Mouse (Mus musculus) MEL (cell line): ENCODE measurements at regions not wholly inside any gene's neighbourhood (a gene's known extent, or its start where the extent isn't known, plus 50 kb on each side); places are given as distances from the start of the nearest gene placed in this dataset.

Experiments used
- DNase-seq: peaks from one replicate; pipeline ENCODE4 v3.0.0; 2011; ENCODE audit warnings: low read depth, low spot score
- H3K27ac ChIP-seq: 2 replicates; pipeline ENCODE4 v1.5.1; 2012; ENCODE audit warnings: low read depth, mild to moderate bottlenecking, control low read depth, low read length, moderate library complexity; ENCODE audit not compliant: control insufficient read depth
- H3K27me3 ChIP-seq, 2 experiments: fragments of 150-350 bp in 1 of 2; sonication (generic) in 1 of 2; 2 replicates each; pipeline ENCODE4 v1.6.1; 2012; ENCODE audit warnings: low read length in 2 of 2, mild to moderate bottlenecking in 2 of 2, improper control_type of control experiment in 1 of 2, moderate library complexity in 1 of 2; ENCODE audit not compliant: insufficient read depth in 2 of 2, control insufficient read depth in 1 of 2
- H3K36me3 ChIP-seq, 2 experiments: 2 replicates each; pipeline ENCODE4 v1.6.1; 2012 to 2014; ENCODE audit warnings: low read length in 2 of 2, improper control_type of control experiment in 1 of 2, inconsistent platforms in 1 of 2, mild to moderate bottlenecking in 1 of 2; ENCODE audit not compliant: insufficient read depth in 2 of 2, control insufficient read depth in 1 of 2
- H3K4me1 ChIP-seq, 2 experiments: fragments of 150-350 bp in 1 of 2; sonication (generic) in 1 of 2; 2 replicates each; pipeline ENCODE4 v1.6.1; 2012; ENCODE audit warnings: low read length in 2 of 2, improper control_type of control experiment in 1 of 2, mild to moderate bottlenecking in 1 of 2; ENCODE audit not compliant: insufficient read depth in 2 of 2, control insufficient read depth in 1 of 2
- H3K4me3 ChIP-seq, 2 experiments: fragments of 150-350 bp in 1 of 2; sonication (generic) in 1 of 2; 2 replicates each; pipeline ENCODE4 v1.5.1; 2012; ENCODE audit warnings: low read depth in 2 of 2, low read length in 2 of 2, mild to moderate bottlenecking in 2 of 2, moderate library complexity in 2 of 2, control low read depth in 1 of 2, improper control_type of control experiment in 1 of 2; ENCODE audit not compliant: control insufficient read depth in 1 of 2, insufficient read depth in 1 of 2
- H3K79me2 ChIP-seq: 2 replicates; pipeline ENCODE4 v1.6.1; 2012; ENCODE audit warnings: mild to moderate bottlenecking, low read length, moderate library complexity; ENCODE audit not compliant: control insufficient read depth, poor library complexity, insufficient read depth
- H3K9ac ChIP-seq: 2 replicates; pipeline ENCODE4 v1.6.1; 2012; ENCODE audit warnings: low read depth, mild to moderate bottlenecking, control low read depth, low read length, moderate library complexity; ENCODE audit not compliant: control insufficient read depth, poor library complexity, severe bottlenecking
- H3K9me3 ChIP-seq: fragments of 150-350 bp; sonication (generic); replicated peaks from 2 replicates; pipeline ENCODE4 v1.6.1; 2012; ENCODE audit warnings: mild to moderate bottlenecking, low read length, improper control_type of control experiment, moderate library complexity; ENCODE audit not compliant: insufficient read depth
- BHLHE40 ChIP-seq: IDR thresholded peaks from 2 replicates; pipeline ENCODE4 v1.6.1; 2012; ENCODE audit warnings: low read depth, mild to moderate bottlenecking, inconsistent platforms, low read length, improper control_type of control experiment, borderline replicate concordance
- CHD2 ChIP-seq: IDR thresholded peaks from 2 replicates; pipeline ENCODE4 v1.6.1; 2011; ENCODE audit warnings: low read length, improper control_type of control experiment
- CTCF ChIP-seq, 3 experiments: IDR thresholded peaks in 2 of 3; conservative IDR thresholded peaks in 1 of 3; 2 replicates each; pipeline ENCODE4 v1.5.1; 2011 to 2012; ENCODE audit warnings: low read length in 3 of 3, low read depth in 2 of 3, mild to moderate bottlenecking in 2 of 3, improper control_type of control experiment in 1 of 3, inconsistent platforms in 1 of 3, mixed read lengths in 1 of 3, moderate library complexity in 1 of 3; ENCODE audit not compliant: control insufficient read depth in 1 of 3, insufficient read depth in 1 of 3, poor library complexity in 1 of 3, severe bottlenecking in 1 of 3
- E2F4 ChIP-seq: IDR thresholded peaks from 2 replicates; pipeline ENCODE4 v1.6.1; 2011; ENCODE audit warnings: low read depth, low read length, improper control_type of control experiment, borderline replicate concordance
- EP300 ChIP-seq, 2 experiments: IDR thresholded peaks; 2 replicates each; pipeline ENCODE4 v1.6.1; 2011; ENCODE audit warnings: improper control_type of control experiment in 2 of 2, low read length in 2 of 2, low read depth in 1 of 2, mild to moderate bottlenecking in 1 of 2
- ETS1 ChIP-seq: IDR thresholded peaks from 2 replicates; pipeline ENCODE4 v1.6.1; 2012; ENCODE audit warnings: low read depth, mild to moderate bottlenecking, inconsistent platforms, low read length, improper control_type of control experiment, moderate library complexity
- JUND ChIP-seq: IDR thresholded peaks from 2 replicates; pipeline ENCODE4 v1.6.1; 2011; ENCODE audit warnings: low read depth, mild to moderate bottlenecking, improper control_type of control experiment, low read length
- KAT2A ChIP-seq: conservative IDR thresholded peaks from 2 replicates; pipeline ENCODE4 v1.6.1; 2012; ENCODE audit warnings: low read depth, low read length, improper control_type of control experiment, inconsistent platforms
- MAFK ChIP-seq: IDR thresholded peaks from 2 replicates; pipeline ENCODE4 v1.6.1; 2011; ENCODE audit warnings: low read depth, mild to moderate bottlenecking, low read length, improper control_type of control experiment, borderline replicate concordance
- MAX ChIP-seq: IDR thresholded peaks from 2 replicates; pipeline ENCODE4 v1.6.1; 2011; ENCODE audit warnings: low read length, improper control_type of control experiment
- MAZ ChIP-seq: IDR thresholded peaks from 2 replicates; pipeline ENCODE4 v1.6.1; 2012; ENCODE audit warnings: low read depth, mild to moderate bottlenecking, inconsistent platforms, low read length, improper control_type of control experiment
- MEF2A ChIP-seq: IDR thresholded peaks from 2 replicates; pipeline ENCODE4 v1.6.1; 2014; ENCODE audit warnings: low read depth, mild to moderate bottlenecking, inconsistent platforms, low read length, improper control_type of control experiment; ENCODE audit not compliant: poor library complexity, insufficient replicate concordance, severe bottlenecking; ENCODE audit errors: extremely low read depth
- MXI1 ChIP-seq: IDR thresholded peaks from 2 replicates; pipeline ENCODE4 v1.6.1; 2011; ENCODE audit warnings: mild to moderate bottlenecking, low read depth, low read length, improper control_type of control experiment
- MYC ChIP-seq: IDR thresholded peaks from 2 replicates; pipeline ENCODE4 v1.6.1; 2011; ENCODE audit warnings: low read depth, mild to moderate bottlenecking, low read length, improper control_type of control experiment, moderate library complexity
- NELFE ChIP-seq: IDR thresholded peaks from 2 replicates; pipeline ENCODE4 v1.6.1; 2011; ENCODE audit warnings: low read depth, low read length, improper control_type of control experiment
- NRF1 ChIP-seq: IDR thresholded peaks from 2 replicates; pipeline ENCODE4 v1.6.1; 2014; ENCODE audit warnings: low read depth, mild to moderate bottlenecking, inconsistent platforms, low read length, improper control_type of control experiment, moderate library complexity; ENCODE audit not compliant: poor library complexity, insufficient read depth, severe bottlenecking
- POLR2A ChIP-seq, 2 experiments: IDR thresholded peaks; 2 replicates each; pipeline ENCODE4 v1.6.1; 2011 to 2012; ENCODE audit warnings: low read length in 2 of 2, mild to moderate bottlenecking in 2 of 2, control low read depth in 1 of 2, improper control_type of control experiment in 1 of 2, low read depth in 1 of 2, moderate library complexity in 1 of 2; ENCODE audit not compliant: control insufficient read depth in 1 of 2, insufficient read depth in 1 of 2, poor library complexity in 1 of 2
- POLR2AphosphoS2 ChIP-seq: IDR thresholded peaks from 2 replicates; pipeline ENCODE4 v1.6.1; 2011; ENCODE audit warnings: low read length, improper control_type of control experiment
- SMC3 ChIP-seq: IDR thresholded peaks from 2 replicates; pipeline ENCODE4 v1.6.1; 2011; ENCODE audit warnings: low read depth, low read length, improper control_type of control experiment
- TAL1 ChIP-seq: IDR thresholded peaks from 2 replicates; pipeline ENCODE4 v1.6.1; 2012; ENCODE audit warnings: mild to moderate bottlenecking, inconsistent platforms, low read length, moderate library complexity, mixed read lengths
- TCF12 ChIP-seq: IDR thresholded peaks from 2 replicates; pipeline ENCODE4 v1.6.1; 2014; ENCODE audit warnings: low read depth, mild to moderate bottlenecking, inconsistent platforms, low read length, improper control_type of control experiment, moderate library complexity
- UBTF ChIP-seq: IDR thresholded peaks from 2 replicates; pipeline ENCODE4 v1.6.1; 2012; ENCODE audit warnings: low read depth, mild to moderate bottlenecking, inconsistent platforms, low read length, improper control_type of control experiment, moderate library complexity, borderline replicate concordance; ENCODE audit not compliant: insufficient read depth
- USF1 ChIP-seq: IDR thresholded peaks from 2 replicates; pipeline ENCODE4 v1.6.1; 2014; ENCODE audit warnings: low read depth, mild to moderate bottlenecking, inconsistent platforms, low read length, improper control_type of control experiment, moderate library complexity
- USF2 ChIP-seq, 2 experiments: IDR thresholded peaks; 2 replicates each; pipeline ENCODE4 v1.6.1; 2011 to 2012; ENCODE audit warnings: improper control_type of control experiment in 2 of 2, low read length in 2 of 2, borderline replicate concordance in 1 of 2, inconsistent platforms in 1 of 2, low read depth in 1 of 2, mild to moderate bottlenecking in 1 of 2; ENCODE audit not compliant: insufficient read depth in 1 of 2
- ZC3H11A ChIP-seq: IDR thresholded peaks from 2 replicates; pipeline ENCODE4 v1.6.1; 2012; ENCODE audit warnings: low read depth, mild to moderate bottlenecking, inconsistent platforms, low read length, improper control_type of control experiment
- ZKSCAN1 ChIP-seq: IDR thresholded peaks from 2 replicates; pipeline ENCODE4 v1.6.1; 2012; ENCODE audit warnings: low read depth, mild to moderate bottlenecking, inconsistent platforms, low read length, improper control_type of control experiment, moderate library complexity
- ZMIZ1 ChIP-seq: IDR thresholded peaks from 2 replicates; pipeline ENCODE4 v1.6.1; 2012; ENCODE audit warnings: low read depth, mild to moderate bottlenecking, inconsistent platforms, low read length, improper control_type of control experiment, moderate library complexity
- ZNF384 ChIP-seq: IDR thresholded peaks from 2 replicates; pipeline ENCODE4 v1.6.1; 2012; ENCODE audit warnings: low read depth, mild to moderate bottlenecking, inconsistent platforms, low read length, improper control_type of control experiment

GRCm38 (mm10) chr2:138123331-138123730 lies 133.0 kb upstream of the Btbd3 start:
- H3K79me2 ChIP-seq = no peaks in the 10 kb centered on the region
- DNase-seq = no peak
- H3K27ac ChIP-seq = no peak overlapping the region
- H3K4me1 ChIP-seq = no peaks in the 10 kb centered on the region
- no peak for TF ChIP-seq POLR2AphosphoS2
- no peak for TF ChIP-seq NRF1
- TF ChIP-seq EP300 (IDR thresholded peaks at IDR 0.05; ENCODE audit: low read depth in 1 of 2, low read length in 2 of 2) = no peak
- no peak for TF ChIP-seq ZMIZ1
- TF ChIP-seq MYC = no peak
- no peak for TF ChIP-seq CTCF (IDR thresholded peaks at IDR 0.05 in 2 of 3, conservative IDR thresholded peaks at IDR 0.05 in 1 of 3; ENCODE audit: control insufficient read depth in 1 of 3, insufficient read depth in 1 of 3, low read depth in 2 of 3, low read length in 3 of 3, poor library complexity in 1 of 3, severe bottlenecking in 1 of 3)
- no peak for TF ChIP-seq E2F4
- no peak for TF ChIP-seq MEF2A
- TF ChIP-seq MXI1 = no peak
- TF ChIP-seq USF2 (IDR thresholded peaks at IDR 0.05; ENCODE audit: borderline replicate concordance in 1 of 2, insufficient read depth in 1 of 2, low read depth in 1 of 2, low read length in 2 of 2) = no peak
- no peak for TF ChIP-seq MAZ
- no peak for TF ChIP-seq ZKSCAN1
- TF ChIP-seq NELFE = no peak
- no peak for TF ChIP-seq SMC3
- no peak for TF ChIP-seq CHD2
- no peak for TF ChIP-seq MAFK
- no peak for TF ChIP-seq UBTF
- no peak overlapping the region for H3K4me3 ChIP-seq
- H3K27me3 ChIP-seq = no peaks in the 10 kb centered on the region
- no peak overlapping the region for H3K9ac ChIP-seq
- H3K36me3 ChIP-seq = no peaks in the 10 kb centered on the region
- H3K9me3 ChIP-seq = no peaks in the 10 kb centered on the region

- no peak for DNase-seq
- H3K4me1 ChIP-seq = no peaks in the 10 kb centered on the region
- no peaks in the 10 kb centered on the region for H3K79me2 ChIP-seq
- no peak overlapping the region for H3K9ac ChIP-seq
- H3K4me3 ChIP-seq = no peak overlapping the region
- H3K9me3 ChIP-seq = no peaks in the 10 kb centered on the region
- no peaks in the 10 kb centered on the region for H3K36me3 ChIP-seq
- no peak overlapping the region for H3K27ac ChIP-seq
- H3K27me3 ChIP-seq = no peaks in the 10 kb centered on the region
- TF ChIP-seq USF1 (no peak), ETS1 (no peak), BHLHE40 (no peak), MEF2A (no peak), TCF12 (no peak), MYC (no peak), E2F4 (no peak), TAL1 (no peak), ZNF384 (no peak), ZC3H11A (no peak), MAX (no peak), JUND (no peak), KAT2A (no peak), POLR2A (IDR thresholded peaks at IDR 0.05; ENCODE audit: control insufficient read depth in 1 of 2, insufficient read depth in 1 of 2, low read depth in 1 of 2, low read length in 2 of 2, poor library complexity in 1 of 2) (no peak), UBTF (no peak)
- TF ChIP-seq, all 39 proteins: peak for 0
These were observed 135.5 kb upstream of the Btbd3 start for GRCm38 (mm10) chr2:138120868-138121267.
